In genomic region chr9:81726542-81726941, GRCm38 (mm10) we compare ENCODE assay signal across 16 mouse cellular contexts.
DNase-seq lines count a peak whose midpoint lies in the region; ATAC-seq and TF ChIP-seq lines count a peak whose summit lies in the region.
"Had no signal": no experiment of that assay in that cellular context is flagged by ENCODE, and none has a peak within 500 bp of the region (broad histone marks: within the 10 kb centered on the region; RNA-seq: fewer than 3 reads in every experiment).

No protein-coding gene starts in this region.

- H3K27ac ChIP-seq in midbrain, embryonic 15.5 days: no peak overlapping the region
- no peak overlapping the region for H3K27ac ChIP-seq in midbrain, embryonic 11.5 days (ENCODE audit: low read depth, low read length)
- no peak overlapping the region for H3K27ac ChIP-seq in kidney, adult 2 months (ENCODE audit: insufficient read depth, low read depth, low read length)
- H3K27ac ChIP-seq: heart, embryonic 15.5 days; hindbrain, embryonic 15.5 days; limb, embryonic 10.5 days; liver, embryonic 13.5 days had no signal

- TF ChIP-seq CTCF in kidney, adult 2 months (conservative IDR thresholded peaks at IDR 0.05; ENCODE audit: insufficient read depth, insufficient read length, low read depth, low read length): no peak

- no peaks in the 10 kb centered on the region for H3K27me3 ChIP-seq in midbrain, embryonic 15.5 days (replicated peaks)
- no peaks in the 10 kb centered on the region for H3K27me3 ChIP-seq in midbrain, embryonic 11.5 days (ENCODE audit: control insufficient read depth, insufficient read depth, low read length)
- H3K27me3 ChIP-seq in kidney, adult 2 months (replicated peaks; ENCODE audit: control insufficient read depth, insufficient read depth, low read length): no peaks in the 10 kb centered on the region
- H3K27me3 ChIP-seq: heart, embryonic 15.5 days; hindbrain, embryonic 15.5 days; liver, embryonic 13.5 days had no signal

- no peak overlapping the region for H3K4me3 ChIP-seq in midbrain, embryonic 15.5 days
- no peak overlapping the region for H3K4me3 ChIP-seq in midbrain, embryonic 11.5 days (ENCODE audit: low read depth, low read length)
- no peak overlapping the region for H3K4me3 ChIP-seq in kidney, adult 2 months (ENCODE audit: insufficient read depth, low read depth, low read length)
- H3K4me3 ChIP-seq: erythroblast, embryonic 14.5 days; heart, embryonic 15.5 days; hindbrain, embryonic 15.5 days; limb, embryonic 10.5 days; liver, embryonic 13.5 days had no signal

- H3K9ac ChIP-seq in midbrain, embryonic 15.5 days: no peak overlapping the region
- H3K9ac ChIP-seq in midbrain, embryonic 11.5 days (ENCODE audit: low read length): no peak overlapping the region
- H3K9ac ChIP-seq: heart, embryonic 15.5 days; hindbrain, embryonic 15.5 days; liver, embryonic 13.5 days had no signal

- no peak for TF ChIP-seq POLR2A in kidney, adult 2 months (IDR thresholded peaks at IDR 0.05; ENCODE audit: low read depth, low read length)

- H3K4me2 ChIP-seq in midbrain, embryonic 15.5 days: no peak overlapping the region
- H3K4me2 ChIP-seq in midbrain, embryonic 11.5 days: no peak overlapping the region
- H3K4me2 ChIP-seq: heart, embryonic 15.5 days; hindbrain, embryonic 15.5 days; liver, embryonic 13.5 days had no signal

- no peaks in the 10 kb centered on the region for H3K4me1 ChIP-seq in midbrain, embryonic 15.5 days
- H3K4me1 ChIP-seq in midbrain, embryonic 11.5 days (ENCODE audit: control insufficient read depth, insufficient read depth, low read length): no peaks in the 10 kb centered on the region
- no peaks in the 10 kb centered on the region for H3K4me1 ChIP-seq in kidney, adult 2 months (ENCODE audit: control insufficient read depth, insufficient read depth, low read length)
- H3K4me1 ChIP-seq: heart, embryonic 15.5 days; hindbrain, embryonic 15.5 days; limb, embryonic 10.5 days; liver, embryonic 13.5 days had no signal

- 0 out of 2 replicates have a peak, but pooled peaks have one; percentile 27 for ATAC-seq in midbrain, embryonic 15.5 days (replicated peaks)
- ATAC-seq in midbrain, embryonic 11.5 days (ENCODE audit: low FRiP score): no peak
- no peak for ATAC-seq in megakaryocyte progenitor cell, adult 5-6 weeks (replicated peaks; ENCODE audit: poor library complexity)

- H3K36me3 ChIP-seq in midbrain, embryonic 15.5 days (replicated peaks): no peaks in the 10 kb centered on the region
- H3K36me3 ChIP-seq in midbrain, embryonic 11.5 days (ENCODE audit: control insufficient read depth, insufficient read depth, low read length): no peaks in the 10 kb centered on the region
- no peaks in the 10 kb centered on the region for H3K36me3 ChIP-seq in kidney, adult 2 months (ENCODE audit: control insufficient read depth, insufficient read depth, low read length)
- H3K36me3 ChIP-seq: heart, embryonic 15.5 days; hindbrain, embryonic 15.5 days; limb, embryonic 10.5 days; liver, embryonic 13.5 days had no signal

- no peaks in the 10 kb centered on the region for H3K9me3 ChIP-seq in midbrain, embryonic 15.5 days
- no peaks in the 10 kb centered on the region for H3K9me3 ChIP-seq in midbrain, embryonic 11.5 days (ENCODE audit: control insufficient read depth, low read length)
- H3K9me3 ChIP-seq: heart, embryonic 15.5 days; hindbrain, embryonic 15.5 days; limb, embryonic 10.5 days; liver, embryonic 13.5 days had no signal

- peak; percentile 3 for DNase-seq in gastrocnemius, postnatal 10 days
- no peak for DNase-seq in gastrocnemius, adult 8-10 months (ENCODE audit: low spot score in 2 of 2)
- no peak for DNase-seq in midbrain, embryonic 11.5 days (ENCODE audit: low spot score, missing footprints)
- peak; percentile 33 for DNase-seq in kidney, adult 2 months
- DNase-seq in kidney, postnatal 36 days: peak; percentile 29 to 47
- DNase-seq: adrenal gland, adult 2 months; cerebellum, adult 8-10 months; layer of hippocampus, postnatal 36 days; liver, embryonic 13.5 days; thymus, adult 18-20 months had no signal

Comparison
In these comparisons a context has a peak if more than half of its experiments do, and no peak if none do; other contexts are left out.
1. DNase-seq: peak in gastrocnemius, postnatal 10 days (single experiment), kidney, adult 2 months (single experiment) and kidney, postnatal 36 days (2 of 2); none in gastrocnemius, adult 8-10 months (0 of 2) and midbrain, embryonic 11.5 days (single experiment).